Mouse (Mus musculus): ENCODE data around the gene Lpxn. TPM values are rescaled to one million over a fixed set of nuclear protein-coding genes. Genes with fewer than 3 reads are reported as not detected.

Gene Lpxn
- total RNA-seq (2021), result 1 to 10 TPM; 1.4 to 1.5 TPM
- long read RNA-seq, experiment 1, partial matches to known transcripts, result 0 of 2 reads
- long read RNA-seq, experiment 1, other reads (novel, unspliced or antisense), result 1 of 2 reads
- long read RNA-seq, experiment 2, result 0 reads

DNA sequence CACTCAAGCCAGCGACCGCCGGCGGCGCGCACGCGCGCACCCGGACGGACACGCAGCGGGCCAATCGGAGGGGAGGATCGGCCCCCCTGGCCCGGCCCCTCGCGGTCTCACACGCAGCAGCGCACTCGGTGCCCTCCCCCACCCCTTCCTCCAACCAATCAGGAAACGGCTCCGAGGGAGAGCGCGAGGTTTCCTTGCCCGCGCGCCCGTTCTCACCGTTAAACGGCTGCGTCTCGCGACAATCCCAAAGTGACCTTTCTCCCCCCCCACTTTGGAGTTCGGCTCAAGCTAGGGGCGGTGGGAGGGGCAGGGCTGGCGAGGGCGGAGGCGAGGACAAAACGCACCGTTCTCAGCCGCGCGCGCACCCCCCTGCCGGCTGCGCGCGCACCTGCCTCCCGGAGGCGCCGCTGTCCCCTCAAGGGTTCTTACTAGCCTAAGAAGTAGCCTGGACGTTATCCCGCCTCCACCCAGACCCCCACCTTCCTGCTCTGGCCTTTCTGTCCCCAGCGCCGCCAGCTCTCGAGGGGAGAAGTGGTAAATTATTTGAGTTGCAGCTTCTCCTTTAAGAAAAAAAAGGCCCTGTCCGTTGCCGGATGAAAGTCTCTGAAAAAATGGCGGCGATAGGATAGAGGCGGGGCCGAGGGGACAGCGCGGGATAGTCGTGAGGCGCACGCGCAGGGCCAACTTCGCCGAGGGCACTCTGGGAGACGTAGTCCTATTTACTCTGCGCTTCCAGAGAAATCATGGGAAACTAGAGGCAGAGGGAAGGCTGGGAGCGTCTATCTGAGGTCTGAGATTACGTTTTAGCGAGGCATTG lies at the start of gene Lpxn, which contains the start of gene Zfp91:
Lpxn (plus strand) TSS at position 683 of the 817 bp plus-strand sequence.
Zfp91 (minus strand) TSS at position 616 of the 817 bp plus-strand sequence.
- DNase-seq (ENCODE audit: extremely low spot score in 1 of 2, low spot score in 2 of 2), result peak; percentile 94 to 98
- intact Hi-C loops (cut with DNase I), result loop anchor here (2.0 to 10.0 kb wide), 7 partner anchors 73 to 881 kb away; partner anchors contain the start of genes Dtx4 and Patl1
- peak within 1 kb of the TSS; percentile 90 for H3K4me3 ChIP-seq
- TF ChIP-seq CTCF (IDR thresholded peaks at IDR 0.05), result peak; percentile 26
- H3K27ac ChIP-seq, result peak within 1 kb of the TSS; percentile 99

DNA sequence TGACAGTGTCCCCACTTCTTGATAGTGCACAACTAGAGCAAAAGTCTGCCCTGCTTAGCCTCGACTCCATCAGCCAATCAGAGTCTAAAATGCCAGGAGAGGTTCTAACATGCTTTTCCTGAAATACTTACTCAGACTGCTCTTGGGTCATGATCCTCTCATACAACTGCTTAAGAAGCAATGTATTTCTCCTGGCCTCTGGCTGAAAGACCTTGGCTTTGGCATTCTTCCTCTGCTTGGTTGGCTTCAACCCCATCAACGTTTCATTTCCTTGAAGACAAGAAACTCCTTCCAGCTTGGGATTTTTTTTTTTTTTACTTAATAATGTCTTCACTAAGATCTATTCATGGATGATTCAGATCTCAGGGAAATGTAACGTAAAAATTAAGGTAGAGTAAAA lies 39.7 kb upstream of the Lpxn start:
- intact Hi-C loops (cut with DNase I), result no loop called here
- no peak for DNase-seq (ENCODE audit: extremely low spot score in 1 of 2, low spot score in 2 of 2)
- H3K4me3 ChIP-seq, result no peak overlapping the region

DNA sequence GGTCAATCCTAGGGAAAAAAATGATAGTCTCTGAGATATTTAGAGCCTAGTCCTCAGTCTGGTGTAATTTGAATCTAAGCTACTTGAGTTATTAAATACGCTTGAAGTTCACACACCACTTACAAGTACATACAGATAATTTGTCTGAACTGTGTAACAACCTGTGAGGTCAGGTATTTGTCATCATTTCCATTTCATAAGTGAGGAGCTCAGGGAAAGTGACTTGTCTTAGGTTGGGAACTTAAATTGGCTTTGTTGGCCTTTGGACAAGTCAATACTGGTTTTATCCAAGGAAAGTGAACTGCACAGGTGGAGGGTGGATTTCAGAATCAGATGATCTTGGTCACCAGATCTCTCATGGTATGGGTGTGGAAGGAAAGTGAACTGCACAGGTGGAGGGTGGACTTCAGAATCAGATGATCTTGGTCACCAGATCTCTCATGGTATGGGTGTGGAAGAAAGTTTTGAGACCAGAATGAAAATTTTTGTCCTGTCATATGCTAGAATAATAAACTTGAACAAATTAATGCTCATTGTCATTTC lies 37.0 kb upstream of the Lpxn start:
- Histone ChIP-seq H3K4me3 (no peak overlapping the region), H3K27ac (no peak overlapping the region)
- DNase-seq (ENCODE audit: extremely low spot score in 1 of 2, low spot score in 2 of 2), result no peak
- intact Hi-C loops (cut with DNase I), result no loop called here
- TF ChIP-seq CTCF (IDR thresholded peaks at IDR 0.05), result no peak

More for the DNA sequence above, 39.7 kb upstream of the Lpxn start:
- TF ChIP-seq CTCF (IDR thresholded peaks at IDR 0.05), result no peak
- no peak overlapping the region for H3K27ac ChIP-seq

DNA sequence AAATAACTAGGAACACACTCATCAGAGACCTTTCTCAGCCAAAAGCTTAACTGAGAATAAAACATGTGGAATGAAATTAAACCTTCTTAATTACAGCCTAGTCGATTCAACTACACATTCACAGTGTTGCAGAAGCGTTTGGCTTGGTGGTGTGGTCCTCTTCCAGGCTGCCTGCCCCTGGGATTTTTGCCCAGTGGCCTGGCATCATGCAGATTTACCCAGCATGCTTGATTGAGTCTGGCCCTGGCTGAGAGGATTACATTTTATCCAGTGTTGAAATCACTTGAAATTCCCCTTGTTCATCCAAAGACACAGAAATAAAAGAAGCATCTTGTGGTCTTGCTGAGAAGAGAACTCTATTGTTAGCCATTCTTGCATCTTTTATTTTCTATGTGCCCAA lies 36.3 kb upstream of the Lpxn start:
- peak; percentile 24 to 45 for DNase-seq (ENCODE audit: extremely low spot score in 1 of 2, low spot score in 2 of 2)
- Histone ChIP-seq H3K4me3 (no peak overlapping the region), H3K27ac (no peak overlapping the region)
- TF ChIP-seq CTCF (IDR thresholded peaks at IDR 0.05), result no peak
- intact Hi-C loops (cut with DNase I), result loop anchor here (10.0 kb wide), 1 partner anchor 825 kb away; no protein-coding TSS in a partner anchor

DNA sequence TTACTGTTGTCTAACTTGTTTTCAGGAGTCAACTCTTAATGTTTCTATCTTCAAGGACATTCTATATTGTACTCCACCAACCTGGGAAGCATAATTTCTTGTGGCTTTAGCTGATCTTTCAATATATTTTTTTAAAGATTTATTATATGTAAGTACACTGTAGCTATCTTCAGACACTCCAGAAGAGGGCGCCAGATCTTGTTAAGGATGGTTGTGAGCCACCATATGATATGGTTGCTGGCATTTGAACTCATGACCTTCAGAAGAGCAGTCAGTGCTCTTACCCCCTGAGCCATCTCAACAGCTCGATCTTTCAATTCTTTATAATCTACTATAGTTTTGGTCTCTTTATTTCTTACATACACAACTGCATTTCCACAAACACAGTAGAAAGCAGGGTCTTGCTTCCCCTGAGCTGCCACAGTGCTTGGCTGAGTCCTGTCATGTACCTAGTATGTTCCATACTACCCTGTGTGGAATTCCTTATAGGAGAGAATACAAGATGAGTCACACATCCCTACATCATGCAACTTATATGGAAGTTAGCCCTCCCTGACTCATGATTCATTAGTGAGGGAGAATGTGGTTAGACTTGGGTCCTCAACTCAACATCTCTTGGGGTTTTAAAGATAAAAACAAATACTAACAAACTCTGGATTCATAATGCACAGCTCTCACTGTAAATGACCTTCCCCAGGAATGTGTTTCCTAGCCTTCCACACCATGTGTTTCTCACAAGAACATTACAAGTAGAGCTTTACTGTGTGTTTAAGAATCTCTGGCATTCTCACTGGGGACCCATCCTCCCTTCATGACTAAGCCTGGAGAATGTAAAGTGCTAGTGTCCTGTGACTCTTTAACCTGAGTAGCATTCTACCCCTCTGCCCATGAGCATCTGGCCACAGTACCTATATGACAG lies 33.5 kb upstream of the Lpxn start:
- no peak for DNase-seq (ENCODE audit: extremely low spot score in 1 of 2, low spot score in 2 of 2)
- Histone ChIP-seq H3K4me3 (no peak overlapping the region), H3K27ac (no peak overlapping the region)
- TF ChIP-seq CTCF (IDR thresholded peaks at IDR 0.05), result peak; percentile 60
- intact Hi-C loops (cut with DNase I), result loop anchor here (10.0 kb wide), 1 partner anchor 828 kb away; no protein-coding TSS in a partner anchor

DNA sequence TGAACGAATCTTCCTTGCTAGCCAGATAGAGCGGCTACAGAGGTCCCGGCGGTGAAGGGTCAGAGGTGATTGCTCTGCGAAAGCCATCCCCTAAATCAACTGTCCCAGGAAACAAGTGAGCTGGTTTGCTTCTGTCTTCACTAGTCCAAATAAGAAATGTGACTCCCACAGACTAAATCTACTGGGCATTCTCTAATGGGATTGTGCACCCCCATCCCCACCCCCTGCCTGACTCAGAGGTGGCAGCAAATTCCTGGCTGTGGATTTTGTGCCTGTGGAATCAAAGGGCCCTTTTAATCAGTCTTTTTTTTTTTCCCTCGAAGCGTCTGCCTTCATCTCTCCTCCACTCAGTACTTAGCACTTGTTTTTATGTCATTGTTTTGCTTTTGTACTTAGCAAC lies 30.7 kb upstream of the Lpxn start, which contains the start of gene Cntf:
Cntf (minus strand) TSS at position 325 of the 400 bp plus-strand sequence.
- TF ChIP-seq CTCF (IDR thresholded peaks at IDR 0.05), result no peak
- no peak for DNase-seq (ENCODE audit: extremely low spot score in 1 of 2, low spot score in 2 of 2)
- no peak within 1 kb of the TSS for H3K4me3 ChIP-seq
- no peak within 1 kb of the TSS for H3K27ac ChIP-seq
- intact Hi-C loops (cut with DNase I), result loop anchor here (10.0 kb wide), 1 partner anchor 831 kb away; no protein-coding TSS in a partner anchor

DNA sequence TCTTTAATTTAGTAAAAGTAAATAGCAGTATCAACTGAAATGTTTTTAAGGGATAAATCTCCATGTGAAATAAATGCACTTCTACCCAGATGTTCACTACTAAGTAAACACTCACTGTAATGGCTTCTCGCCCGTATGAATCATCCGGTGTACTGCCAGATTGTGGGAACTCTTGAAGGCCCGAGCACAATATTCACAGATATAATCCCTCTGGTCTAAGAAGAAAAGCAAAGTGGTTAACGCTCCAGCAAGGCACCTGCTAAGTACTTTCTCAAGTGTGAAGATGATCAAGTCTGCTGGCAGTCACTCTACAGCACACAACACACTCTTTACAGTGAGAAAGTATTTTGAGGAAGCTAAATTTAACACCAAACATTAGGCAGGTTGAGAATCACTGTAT lies 25.1 kb upstream of the Lpxn start:
- DNase-seq (ENCODE audit: extremely low spot score in 1 of 2, low spot score in 2 of 2), result no peak
- intact Hi-C loops (cut with DNase I), result no loop called here
- Histone ChIP-seq H3K27ac (no peak overlapping the region), H3K4me3 (no peak overlapping the region)
- TF ChIP-seq CTCF (IDR thresholded peaks at IDR 0.05), result no peak

DNA sequence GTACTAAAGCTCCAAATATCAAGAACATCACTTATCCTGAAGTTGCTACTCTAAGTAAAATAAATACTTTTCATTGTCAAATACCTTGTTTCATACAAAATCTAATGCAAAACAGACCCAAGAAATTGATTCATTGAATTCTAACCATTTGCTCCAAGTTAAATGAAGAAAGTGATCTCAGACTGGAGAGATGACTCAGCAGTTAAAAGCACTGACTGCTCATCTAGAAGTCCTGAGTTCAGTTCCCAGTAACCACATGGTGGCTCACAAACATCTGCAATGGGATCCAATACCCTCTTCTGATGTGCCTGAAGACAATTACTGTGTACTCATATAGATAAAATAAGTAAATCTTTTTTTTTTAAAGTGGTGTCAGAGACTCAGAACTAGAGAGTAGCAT lies 15.6 kb upstream of the Lpxn start:
- Histone ChIP-seq H3K27ac (no peak overlapping the region), H3K4me3 (no peak overlapping the region)
- intact Hi-C loops (cut with DNase I), result no loop called here
- no peak for TF ChIP-seq CTCF (IDR thresholded peaks at IDR 0.05)
- no peak for DNase-seq (ENCODE audit: extremely low spot score in 1 of 2, low spot score in 2 of 2)

DNA sequence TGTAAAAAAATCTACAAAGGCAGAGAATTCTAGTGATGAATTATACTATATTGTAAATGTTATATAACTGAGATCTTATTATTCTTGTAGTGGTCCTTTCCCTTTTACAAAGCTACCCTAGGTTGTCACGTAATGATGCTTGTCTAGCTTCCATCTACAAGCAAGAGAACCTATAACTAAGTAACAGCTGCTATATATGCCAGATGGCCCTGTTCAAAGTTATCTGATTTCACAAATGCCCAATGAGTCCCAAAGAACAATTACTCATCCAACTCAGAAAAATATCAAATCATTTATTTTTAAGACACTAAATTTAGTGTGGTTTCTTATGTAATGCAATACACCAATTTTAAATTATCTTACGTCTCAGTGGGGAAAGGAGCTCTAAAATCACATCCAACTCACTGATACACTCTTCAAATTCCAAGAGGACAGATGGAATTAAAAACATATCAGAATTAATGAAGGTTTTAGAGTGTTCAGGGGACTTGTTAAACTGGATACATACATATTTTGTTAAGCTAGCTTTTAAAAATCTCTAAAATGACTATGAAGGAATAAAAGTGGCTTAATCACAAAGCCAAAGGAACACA lies 9.1 kb upstream of the Lpxn start:
- no peak for DNase-seq (ENCODE audit: extremely low spot score in 1 of 2, low spot score in 2 of 2)
- Histone ChIP-seq H3K27ac (peak overlapping the region; percentile 69), H3K4me3 (no peak overlapping the region)
- intact Hi-C loops (cut with DNase I), result no loop called here
- no peak for TF ChIP-seq CTCF (IDR thresholded peaks at IDR 0.05)

DNA sequence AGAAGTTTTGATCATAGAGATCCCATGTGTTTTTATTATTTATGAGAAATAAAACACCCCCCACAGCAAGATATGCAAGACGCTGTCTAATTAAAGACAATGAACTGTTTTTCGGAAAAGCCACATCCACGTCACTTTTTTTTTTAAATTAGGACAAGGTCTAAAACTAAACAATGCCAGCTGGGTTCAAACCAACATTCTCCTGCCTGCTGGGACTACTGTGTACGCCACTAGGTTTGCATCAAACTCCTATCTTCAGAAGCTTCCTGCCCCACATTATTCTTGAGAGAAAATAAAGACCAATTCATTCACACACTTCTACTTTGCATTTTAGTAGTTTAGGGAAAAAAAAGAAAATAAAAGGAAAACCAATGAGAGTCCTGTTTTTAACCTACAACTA lies 8.3 kb upstream of the Lpxn start:
- intact Hi-C loops (cut with DNase I), result no loop called here
- no peak overlapping the region for H3K4me3 ChIP-seq
- H3K27ac ChIP-seq, result peak overlapping the region; percentile 69
- no peak for DNase-seq (ENCODE audit: extremely low spot score in 1 of 2, low spot score in 2 of 2)
- TF ChIP-seq CTCF (IDR thresholded peaks at IDR 0.05), result no peak

DNA sequence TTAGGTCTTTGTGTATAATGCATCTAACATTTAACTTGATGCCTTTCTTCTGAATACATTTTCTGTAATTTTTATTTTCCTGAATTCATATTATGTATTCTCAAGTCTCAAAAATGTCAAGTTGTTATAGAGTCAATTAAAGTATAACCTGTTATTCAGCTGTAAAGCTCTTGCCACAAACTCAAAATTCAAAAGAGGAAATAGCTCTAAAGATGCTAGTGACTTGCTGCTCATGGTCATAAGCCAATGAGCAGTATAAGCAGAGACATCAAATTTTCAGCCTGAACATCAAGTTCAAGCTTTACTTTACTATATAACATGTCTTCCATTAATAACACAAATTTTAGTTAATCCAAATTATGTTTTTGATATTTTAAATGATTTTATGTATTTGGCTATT lies 3.6 kb upstream of the Lpxn start:
- Histone ChIP-seq H3K4me3 (no peak overlapping the region; the same call in 1 of the 2 replicates), H3K27ac (no peak overlapping the region)
- intact Hi-C loops (cut with DNase I), result loop anchor here (10.0 kb wide), 2 partner anchors 648 to 878 kb away; partner anchors contain the start of gene Patl1
- TF ChIP-seq CTCF (IDR thresholded peaks at IDR 0.05), result no peak
- DNase-seq (ENCODE audit: extremely low spot score in 1 of 2, low spot score in 2 of 2), result no peak
